Mouse (Mus musculus): ENCODE results near the gene Gm28051. TPM values are rescaled to one million over a fixed set of nuclear protein-coding genes. Genes with fewer than 3 reads are reported as not detected.

Gene Gm28051
- polyA plus RNA-seq, 1 experiment from 2014 or later = not detected

DNA sequence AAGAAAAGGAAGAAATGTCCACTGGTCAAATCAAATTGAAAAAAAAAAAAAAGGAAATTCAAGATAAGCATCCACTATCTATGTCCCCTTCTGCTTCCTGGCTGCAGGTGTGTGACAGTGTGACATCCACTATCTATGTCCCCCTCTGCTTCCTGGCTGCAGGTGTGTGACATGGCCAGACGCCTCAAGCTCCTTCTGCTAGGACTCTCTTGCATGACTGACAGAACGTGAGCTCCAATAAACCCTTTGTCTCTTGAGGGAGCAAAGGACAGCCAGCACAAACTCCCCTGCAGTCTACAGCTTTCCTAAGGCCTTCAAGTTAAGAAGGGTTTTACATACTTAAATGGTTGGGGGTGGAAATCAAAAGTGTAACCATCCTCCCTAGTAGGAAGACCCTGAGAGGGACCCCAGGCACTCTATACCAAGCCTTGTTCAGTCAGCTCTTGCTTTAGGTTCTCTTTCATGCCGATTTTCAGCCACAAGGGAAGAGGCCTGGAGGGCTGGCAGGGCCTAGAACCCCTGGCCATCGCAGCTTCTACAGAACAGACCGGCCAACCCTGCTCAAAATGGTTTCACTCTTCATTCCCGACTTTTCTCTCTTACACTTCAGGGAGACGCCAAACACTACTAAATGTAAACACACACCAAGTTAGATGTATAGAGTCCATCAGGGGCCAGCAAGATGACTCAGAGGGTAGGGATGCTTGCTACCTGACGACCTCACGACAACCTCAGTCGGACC lies 42.7 kb downstream of the Gm28051 start:
- Histone ChIP-seq H3K9ac (no peak overlapping the region), H3K4me2 (no peak overlapping the region), H3K4me3 (ENCODE audit: low read depth, low read length) (no peak overlapping the region), H3K27me3 (ENCODE audit: insufficient read depth, low read length) (no peaks in the 10 kb centered on the region), H3K9me3 (ENCODE audit: low read depth, low read length) (no peaks in the 10 kb centered on the region), H3K4me1 (ENCODE audit: insufficient read depth) (no peaks in the 10 kb centered on the region), H3K27ac (ENCODE audit: low read depth) (no peak overlapping the region), H3K36me3 (ENCODE audit: insufficient read depth) (no peaks in the 10 kb centered on the region)
- TF ChIP-seq CTCF (IDR thresholded peaks at IDR 0.05; ENCODE audit: low read depth) = no peak
- 74% methylated on average over 10 of the region's 10 CpGs for WGBS
- ATAC-seq (ENCODE audit: insufficient read depth) (no peak), DNase-seq (no peak)

GRCm38 (mm10) chr12:102714116-102714515 lies 43.4 kb downstream of the Gm28051 start:
- TF ChIP-seq CTCF (IDR thresholded peaks at IDR 0.05; ENCODE audit: low read depth) = no peak

GRCm38 (mm10) chr12:102713153-102713865 lies 44.3 kb downstream of the Gm28051 start:
- H3K4me2 ChIP-seq = no peak overlapping the region
- H3K4me3 ChIP-seq (ENCODE audit: low read depth, low read length) = no peak overlapping the region
- TF ChIP-seq CTCF (IDR thresholded peaks at IDR 0.05; ENCODE audit: low read depth) = no peak
- ATAC-seq (ENCODE audit: insufficient read depth) = no peak
- no peaks in the 10 kb centered on the region for H3K36me3 ChIP-seq (ENCODE audit: insufficient read depth)
- H3K27me3 ChIP-seq (ENCODE audit: insufficient read depth, low read length) = no peaks in the 10 kb centered on the region
- H3K9ac ChIP-seq = no peak overlapping the region
- H3K27ac ChIP-seq (ENCODE audit: low read depth) = no peak overlapping the region
- no peaks in the 10 kb centered on the region for H3K9me3 ChIP-seq (ENCODE audit: low read depth, low read length)
- no peak for DNase-seq
- H3K4me1 ChIP-seq (ENCODE audit: insufficient read depth) = no peaks in the 10 kb centered on the region
- WGBS = 58% methylated on average over 20 of the region's 20 CpGs

More at GRCm38 (mm10) chr12:102714116-102714515, 43.4 kb downstream of the Gm28051 start:
- Histone ChIP-seq H3K27me3 (ENCODE audit: insufficient read depth, low read length) (no peaks in the 10 kb centered on the region), H3K4me1 (ENCODE audit: insufficient read depth) (no peaks in the 10 kb centered on the region), H3K27ac (ENCODE audit: low read depth) (no peak overlapping the region), H3K36me3 (ENCODE audit: insufficient read depth) (no peaks in the 10 kb centered on the region), H3K4me3 (ENCODE audit: low read depth, low read length) (no peak overlapping the region), H3K9me3 (ENCODE audit: low read depth, low read length) (no peaks in the 10 kb centered on the region), H3K4me2 (no peak overlapping the region), H3K9ac (no peak overlapping the region)
- DNase-seq (no peak), ATAC-seq (ENCODE audit: insufficient read depth) (no peak)
- 65% methylated on average over 2 of the region's 2 CpGs for WGBS

DNA sequence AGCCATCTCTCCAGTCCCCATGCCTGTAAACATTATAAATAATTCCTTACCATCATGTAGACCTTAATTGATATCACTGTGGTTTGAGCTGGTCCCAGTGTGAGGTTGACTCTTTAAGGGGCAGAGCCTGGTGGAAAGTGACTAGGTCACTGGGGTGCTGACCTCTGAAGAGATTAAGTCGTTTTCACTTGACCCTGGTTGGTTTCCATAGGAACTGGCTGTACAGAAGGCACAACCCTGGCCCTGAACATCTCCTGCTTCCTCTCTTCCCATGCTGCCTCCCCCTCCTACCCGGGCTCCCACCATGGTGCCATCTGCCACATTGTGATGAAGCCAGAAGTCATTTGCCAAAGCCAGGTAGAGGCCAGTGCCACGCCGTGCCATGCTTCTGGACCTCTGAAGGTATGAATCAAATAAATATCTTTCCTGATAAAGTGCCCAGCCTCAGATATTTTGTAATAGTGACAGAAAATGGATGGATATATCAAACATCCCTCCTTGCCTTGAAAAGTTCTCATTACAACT lies 46.7 kb downstream of the Gm28051 start:
- TF ChIP-seq CTCF (IDR thresholded peaks at IDR 0.05; ENCODE audit: low read depth) = no peak
- no peak for ATAC-seq (ENCODE audit: insufficient read depth)
- WGBS = 66% methylated on average over 4 of the region's 4 CpGs

DNA sequence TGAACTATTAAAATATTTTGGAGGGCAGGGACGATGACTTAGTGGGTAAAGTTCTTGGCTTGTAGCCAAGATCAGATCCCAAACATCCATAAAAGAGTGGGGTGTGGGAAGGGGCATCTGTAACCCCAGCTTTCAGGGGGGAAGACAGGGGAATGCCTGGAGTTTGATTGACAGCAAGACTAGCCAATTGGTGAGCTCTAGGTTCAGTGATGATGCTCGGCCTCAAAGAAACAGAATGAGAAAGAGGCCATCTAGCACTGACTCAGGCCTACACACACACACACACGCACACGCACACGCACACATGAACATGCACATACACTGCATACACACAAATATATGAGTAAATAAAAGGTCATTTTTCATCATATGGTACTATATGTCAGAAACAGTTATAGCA lies 47.7 kb downstream of the Gm28051 start:
- Histone ChIP-seq H3K27ac (ENCODE audit: low read depth) (no peak overlapping the region), H3K27me3 (ENCODE audit: insufficient read depth, low read length) (no peaks in the 10 kb centered on the region), H3K9me3 (ENCODE audit: low read depth, low read length) (no peaks in the 10 kb centered on the region), H3K4me1 (ENCODE audit: insufficient read depth) (peaks cover 4% of the 10 kb centered on the region; the same call in 1 of the 2 replicates), H3K4me3 (ENCODE audit: low read depth, low read length) (no peak overlapping the region), H3K36me3 (ENCODE audit: insufficient read depth) (no peaks in the 10 kb centered on the region), H3K9ac (no peak overlapping the region), H3K4me2 (no peak overlapping the region)
- TF ChIP-seq CTCF (IDR thresholded peaks at IDR 0.05; ENCODE audit: low read depth) = no peak
- 77% methylated on average over 5 of the region's 5 CpGs for WGBS
- DNase-seq (no peak), ATAC-seq (ENCODE audit: insufficient read depth) (no peak)

More for the DNA sequence above, 46.7 kb downstream of the Gm28051 start:
- Histone ChIP-seq H3K4me2 (no peak overlapping the region), H3K4me1 (ENCODE audit: insufficient read depth) (no peaks in the 10 kb centered on the region), H3K9me3 (ENCODE audit: low read depth, low read length) (no peaks in the 10 kb centered on the region), H3K36me3 (ENCODE audit: insufficient read depth) (no peaks in the 10 kb centered on the region), H3K9ac (no peak overlapping the region), H3K27me3 (ENCODE audit: insufficient read depth, low read length) (no peaks in the 10 kb centered on the region), H3K4me3 (ENCODE audit: low read depth, low read length) (no peak overlapping the region), H3K27ac (ENCODE audit: low read depth) (no peak overlapping the region)
- no peak for DNase-seq

GRCm38 (mm10) chr12:102708220-102708619 lies 49.3 kb downstream of the Gm28051 start:
- 57% methylated on average over 11 of the region's 11 CpGs for WGBS
- no peak overlapping the region for H3K4me3 ChIP-seq (ENCODE audit: low read depth, low read length)
- TF ChIP-seq CTCF (IDR thresholded peaks at IDR 0.05; ENCODE audit: low read depth) = no peak; the same call in 1 of the 2 replicates
- peaks cover 7% of the 10 kb centered on the region for H3K4me1 ChIP-seq (ENCODE audit: insufficient read depth)
- H3K9ac ChIP-seq = no peak overlapping the region
- DNase-seq (no peak), ATAC-seq (ENCODE audit: insufficient read depth) (no peak)
- H3K27ac ChIP-seq (ENCODE audit: low read depth) = no peak overlapping the region
- no peak overlapping the region for H3K4me2 ChIP-seq
- no peaks in the 10 kb centered on the region for H3K36me3 ChIP-seq (ENCODE audit: insufficient read depth)
- H3K27me3 ChIP-seq (ENCODE audit: insufficient read depth, low read length) = no peaks in the 10 kb centered on the region
- no peaks in the 10 kb centered on the region for H3K9me3 ChIP-seq (ENCODE audit: low read depth, low read length)

- Histone ChIP-seq H3K4me3 (ENCODE audit: low read depth, low read length) (no peak overlapping the region), H3K27me3 (ENCODE audit: insufficient read depth, low read length) (no peaks in the 10 kb centered on the region), H3K9ac (no peak overlapping the region), H3K4me2 (no peak overlapping the region), H3K27ac (ENCODE audit: low read depth) (no peak overlapping the region), H3K9me3 (ENCODE audit: low read depth, low read length) (no peaks in the 10 kb centered on the region), H3K36me3 (ENCODE audit: insufficient read depth) (no peaks in the 10 kb centered on the region), H3K4me1 (ENCODE audit: insufficient read depth) (peaks cover 7% of the 10 kb centered on the region)
- TF ChIP-seq CTCF (IDR thresholded peaks at IDR 0.05; ENCODE audit: low read depth) = no peak
- no peak for DNase-seq
- ATAC-seq (ENCODE audit: insufficient read depth) = no peak
- WGBS = 84% methylated on average over 10 of the region's 10 CpGs
Measured at GRCm38 (mm10) chr12:102706833-102707463, 50.6 kb downstream of the Gm28051 start.
